Mouse (Mus musculus): ENCODE measurements around the gene 3110021N24Rik.

DNA sequence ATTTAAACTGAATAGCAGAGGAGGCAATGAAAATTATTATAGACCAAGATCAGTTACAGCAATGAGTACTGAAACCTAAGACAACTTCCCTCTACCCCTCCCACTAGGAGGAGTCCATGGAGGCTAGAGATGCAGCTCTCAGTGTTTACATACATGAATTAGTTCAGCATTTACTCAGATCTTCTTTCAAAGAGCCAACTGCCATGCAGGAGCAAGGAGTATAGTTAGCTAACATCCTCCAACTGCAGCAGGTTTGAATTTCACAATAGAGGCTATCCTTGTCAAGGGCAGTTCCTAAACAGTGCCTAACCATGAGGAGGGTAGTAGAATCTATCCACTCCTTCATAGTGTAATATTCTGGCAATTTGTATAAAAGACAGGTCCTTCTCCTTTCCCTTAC is 49.1 kb downstream of the 3110021N24Rik start:
- TF ChIP-seq CTCF (IDR thresholded peaks at IDR 0.05; ENCODE audit: borderline replicate concordance, insufficient read depth, low read length) (no peak), POLR2A (IDR thresholded peaks at IDR 0.05; ENCODE audit: low read depth, low read length) (no peak)

Measured in embryonic fibroblast, embryonic 13.5 days (primary cell).